Mouse (Mus musculus) heart, embryonic 13.5 days (tissue): ENCODE data around the gene Hes7. TPM values are rescaled to one million over a fixed set of nuclear protein-coding genes. Genes with fewer than 3 reads are reported as not detected.

Source experiments
- ATAC-seq: fragments of 200-750 bp; cut with Nextera tagmentation; 2 replicates; pipeline ENCODE4 v1.8.0; 2017; ENCODE audit warnings: moderate TSS enrichment; ENCODE audit not compliant: insufficient number of reproducible peaks, low FRiP score, low TSS enrichment; ENCODE audit errors: extremely low read depth
- H3K27ac ChIP-seq: fragments of 300-500 bp; sonication (generic); replicated peaks from 2 replicates; pipeline ENCODE4 v1.5.1; 2015; ENCODE audit warnings: moderate library complexity, mild to moderate bottlenecking, inconsistent platforms
- H3K27me3 ChIP-seq: fragments of 300-500 bp; sonication (generic); replicated peaks from 2 replicates; pipeline ENCODE4 v1.6.1; 2015; ENCODE audit warnings: mild to moderate bottlenecking, inconsistent platforms
- H3K36me3 ChIP-seq: fragments of 300-500 bp; sonication (generic); 2 replicates; pipeline ENCODE4 v1.6.1; 2015; ENCODE audit warnings: mild to moderate bottlenecking, inconsistent platforms
- H3K4me1 ChIP-seq: fragments of 300-500 bp; sonication (generic); 2 replicates; pipeline ENCODE4 v1.6.1; 2015; ENCODE audit warnings: inconsistent platforms
- H3K4me2 ChIP-seq: fragments of 300-500 bp; sonication (generic); 2 replicates; pipeline ENCODE4 v1.6.1; 2015; ENCODE audit warnings: inconsistent platforms, mild to moderate bottlenecking, moderate library complexity
- H3K4me3 ChIP-seq: fragments of 300-500 bp; sonication (generic); 2 replicates; pipeline ENCODE4 v1.5.1; 2015; ENCODE audit warnings: moderate library complexity, mild to moderate bottlenecking, inconsistent platforms
- H3K9ac ChIP-seq: fragments of 300-500 bp; sonication (generic); 2 replicates; pipeline ENCODE4 v1.6.1; 2015; ENCODE audit warnings: inconsistent platforms, mild to moderate bottlenecking, moderate library complexity
- H3K9me3 ChIP-seq: fragments of 300-500 bp; sonication (generic); 2 replicates; pipeline ENCODE4 v1.6.1; 2016; ENCODE audit warnings: inconsistent platforms
- WGBS: fragments of 180-500 bp; shearing (Covaris S2); methylation state at CpG from one replicate; pipeline ENCODE4 v1.1.7; 2015; ENCODE audit warnings: mixed read lengths; 5-methylcytosine and 5-hydroxymethylcytosine counted together
- polyA plus RNA-seq: library from polyadenylated mRNA; unstranded; fragments of >200 nt; fragmentation: Nextera tagmentation; extraction: Ambion mirVana; gene quantifications from 2 replicates; pipeline ENCODE4 v1.2.1, GENCODE M21; 2015

Hes7 gene
- polyA plus RNA-seq, 1 experiment from 2014 or later = 0.67 TPM

GRCm38 (mm10) chr11:69096360-69096986, 23.7 kb upstream of the Hes7 start:
- no peaks in the 10 kb centered on the region for H3K27me3 ChIP-seq
- H3K4me1 ChIP-seq = peaks cover 79% of the 10 kb centered on the region
- WGBS = 12% methylated on average over 9 of the region's 9 CpGs
- peak overlapping the region; percentile 99 for H3K4me2 ChIP-seq
- H3K36me3 ChIP-seq = peaks cover 23% of the 10 kb centered on the region
- peak overlapping the region; percentile 71 for H3K4me3 ChIP-seq
- peak overlapping the region; percentile 89 for H3K9ac ChIP-seq
- no peak for ATAC-seq
- H3K9me3 ChIP-seq = no peaks in the 10 kb centered on the region
- peak overlapping the region; percentile 98 for H3K27ac ChIP-seq

- WGBS = 2% methylated on average over 27 of the region's 29 CpGs
- peak; percentile 42 for ATAC-seq
- Histone ChIP-seq H3K4me2 (peak overlapping the region; percentile 99), H3K27me3 (no peaks in the 10 kb centered on the region), H3K36me3 (peaks cover 24% of the 10 kb centered on the region), H3K4me1 (peaks cover 71% of the 10 kb centered on the region), H3K9ac (peak overlapping the region; percentile 89), H3K9me3 (no peaks in the 10 kb centered on the region), H3K4me3 (peak overlapping the region; percentile 71), H3K27ac (peak overlapping the region; percentile 98)
Measured at GRCm38 (mm10) chr11:69096987-69097900, 23.0 kb upstream of the Hes7 start.

- 23% methylated on average over 8 of the region's 8 CpGs for WGBS
- Histone ChIP-seq H3K27me3 (no peaks in the 10 kb centered on the region), H3K4me3 (peak overlapping the region; percentile 71), H3K36me3 (peaks cover 28% of the 10 kb centered on the region), H3K27ac (peak overlapping the region; percentile 98), H3K9me3 (no peaks in the 10 kb centered on the region), H3K9ac (peak overlapping the region; percentile 89), H3K4me1 (peaks cover 64% of the 10 kb centered on the region), H3K4me2 (peak overlapping the region; percentile 99)
- no peak for ATAC-seq
Measured at GRCm38 (mm10) chr11:69098039-69098761, 22.0 kb upstream of the Hes7 start.

- Histone ChIP-seq H3K36me3 (peaks cover 33% of the 10 kb centered on the region), H3K9ac (peak overlapping the region; percentile 89), H3K4me2 (peak overlapping the region; percentile 99), H3K4me3 (peak overlapping the region; percentile 71), H3K27me3 (no peaks in the 10 kb centered on the region), H3K27ac (peak overlapping the region; percentile 98), H3K9me3 (no peaks in the 10 kb centered on the region), H3K4me1 (peaks cover 63% of the 10 kb centered on the region)
- peak; percentile 55 for ATAC-seq
- under 1% methylated on average over 19 of the region's 19 CpGs for WGBS
Measured at GRCm38 (mm10) chr11:69098762-69099091, 21.5 kb upstream of the Hes7 start.

GRCm38 (mm10) chr11:69099177-69099914, 20.9 kb upstream of the Hes7 start:
- peak overlapping the region; percentile 98 for H3K27ac ChIP-seq
- H3K9me3 ChIP-seq = no peaks in the 10 kb centered on the region
- H3K4me2 ChIP-seq = peak overlapping the region; percentile 99
- H3K36me3 ChIP-seq = peaks cover 40% of the 10 kb centered on the region
- under 1% methylated on average over 22 of the region's 22 CpGs for WGBS
- peak overlapping the region; percentile 71 for H3K4me3 ChIP-seq
- peak overlapping the region; percentile 89 for H3K9ac ChIP-seq
- no peak for ATAC-seq
- no peaks in the 10 kb centered on the region for H3K27me3 ChIP-seq
- peaks cover 56% of the 10 kb centered on the region for H3K4me1 ChIP-seq

GRCm38 (mm10) chr11:69099915-69100345, 20.3 kb upstream of the Hes7 start:
- no peaks in the 10 kb centered on the region for H3K27me3 ChIP-seq
- H3K9me3 ChIP-seq = no peaks in the 10 kb centered on the region
- peaks cover 45% of the 10 kb centered on the region for H3K36me3 ChIP-seq
- H3K27ac ChIP-seq = peak overlapping the region; percentile 98
- peak overlapping the region; percentile 89 for H3K9ac ChIP-seq
- peak overlapping the region; percentile 99 for H3K4me2 ChIP-seq
- peak overlapping the region; percentile 71 for H3K4me3 ChIP-seq
- peaks cover 54% of the 10 kb centered on the region for H3K4me1 ChIP-seq
- WGBS = under 1% methylated on average over 23 of the region's 23 CpGs
- ATAC-seq = peak; percentile 21; the same call in 1 of the 2 replicates

GRCm38 (mm10) chr11:69100639-69101360, 19.4 kb upstream of the Hes7 start:
- Histone ChIP-seq H3K4me2 (peak overlapping the region; percentile 99), H3K27ac (peak overlapping the region; percentile 98), H3K27me3 (no peaks in the 10 kb centered on the region), H3K9ac (peak overlapping the region; percentile 89), H3K4me1 (peaks cover 49% of the 10 kb centered on the region), H3K36me3 (peaks cover 54% of the 10 kb centered on the region), H3K4me3 (peak overlapping the region; percentile 71), H3K9me3 (no peaks in the 10 kb centered on the region)
- ATAC-seq = no peak
- WGBS = 85% methylated on average over 20 of the region's 20 CpGs

- Histone ChIP-seq H3K9me3 (no peaks in the 10 kb centered on the region), H3K27ac (no peak overlapping the region), H3K36me3 (peaks cover 64% of the 10 kb centered on the region), H3K9ac (0 out of 2 replicates have a peak overlapping the region, but pooled peaks have one; percentile 24), H3K27me3 (no peaks in the 10 kb centered on the region), H3K4me1 (peaks cover 39% of the 10 kb centered on the region), H3K4me3 (no peak overlapping the region), H3K4me2 (no peak overlapping the region)
- WGBS = 88% methylated on average over 21 of the region's 21 CpGs
- ATAC-seq = no peak
Measured at GRCm38 (mm10) chr11:69101604-69102402, 18.4 kb upstream of the Hes7 start.

GRCm38 (mm10) chr11:69102403-69102725, 17.8 kb upstream of the Hes7 start:
- ATAC-seq = no peak
- Histone ChIP-seq H3K4me1 (peaks cover 36% of the 10 kb centered on the region), H3K4me3 (no peak overlapping the region), H3K4me2 (no peak overlapping the region), H3K27me3 (no peaks in the 10 kb centered on the region), H3K36me3 (peaks cover 70% of the 10 kb centered on the region), H3K9me3 (no peaks in the 10 kb centered on the region), H3K27ac (no peak overlapping the region), H3K9ac (no peak overlapping the region)
- WGBS = 90% methylated on average over 7 of the region's 7 CpGs

GRCm38 (mm10) chr11:69103121-69103520, 17.1 kb upstream of the Hes7 start:
- H3K27me3 ChIP-seq = no peaks in the 10 kb centered on the region
- H3K4me1 ChIP-seq = peaks cover 28% of the 10 kb centered on the region
- no peak overlapping the region for H3K9ac ChIP-seq
- H3K36me3 ChIP-seq = peaks cover 77% of the 10 kb centered on the region
- no peaks in the 10 kb centered on the region for H3K9me3 ChIP-seq
- ATAC-seq = no peak
- no peak overlapping the region for H3K27ac ChIP-seq
- H3K4me2 ChIP-seq = no peak overlapping the region
- H3K4me3 ChIP-seq = no peak overlapping the region
- 93% methylated on average over 14 of the region's 14 CpGs for WGBS
